ENCODE assay signal across 9 mouse cellular contexts in genomic region chr5:76656212-76656611, GRCm38 (mm10). TPM values are rescaled to one million over a fixed set of nuclear protein-coding genes. Genes with fewer than 3 reads are reported as not detected.
A peak's percentile ranks its signal among the peaks of the same experiment; 100 is the strongest.
DNase-seq lines count a peak whose midpoint lies in the region; ATAC-seq and TF ChIP-seq lines count a peak whose summit lies in the region.
"Had no signal": no experiment of that assay in that cellular context is flagged by ENCODE, and none has a peak within 500 bp of the region (broad histone marks: within the 10 kb centered on the region; RNA-seq: fewer than 3 reads in every experiment).

C530008M17Rik (plus strand) TSS chr5:76656512.

- no peaks in the 10 kb centered on the region for H3K9me3 ChIP-seq in heart, embryonic 12.5 days (replicated peaks)
- no peaks in the 10 kb centered on the region for H3K9me3 ChIP-seq in ES-E14 (ENCODE audit: control insufficient read depth, insufficient read depth, low read depth, low read length)
- H3K9me3 ChIP-seq in forebrain, embryonic 10.5 days = no peaks in the 10 kb centered on the region
- H3K9me3 ChIP-seq in stomach, embryonic 14.5 days (ENCODE audit: control insufficient read depth, low read depth, low read length) = no peaks in the 10 kb centered on the region

- H3K4me1 ChIP-seq in heart, embryonic 12.5 days (replicated peaks) = no peaks in the 10 kb centered on the region; the same call in 1 of the 2 replicates
- no peaks in the 10 kb centered on the region for H3K4me1 ChIP-seq in ES-E14 (ENCODE audit: control insufficient read depth in 2 of 2, insufficient read depth in 2 of 2, low read length in 2 of 2, poor library complexity in 1 of 2)
- peaks cover 37% of the 10 kb centered on the region for H3K4me1 ChIP-seq in forebrain, embryonic 10.5 days
- H3K4me1 ChIP-seq in stomach, embryonic 14.5 days (ENCODE audit: control insufficient read depth, insufficient read depth, low read length) = no peaks in the 10 kb centered on the region

- intact Hi-C loops in left cerebral cortex, postnatal 4 days (cut with DNase I) = loop anchor here (5.0 kb wide), 1 partner anchor 191 kb away; no protein-coding TSS in a partner anchor

- no peak for ATAC-seq in heart, embryonic 12.5 days (ENCODE audit: insufficient number of reproducible peaks, low FRiP score)
- no peak for ATAC-seq in stomach, embryonic 14.5 days (ENCODE audit: insufficient number of reproducible peaks, insufficient read depth, low FRiP score, low read depth)
- ATAC-seq: Patski had no signal

- 86% methylated on average over 2 of the region's 2 CpGs for WGBS in heart, embryonic 12.5 days
- 97% methylated on average over 2 of the region's 2 CpGs for WGBS in forebrain, embryonic 10.5 days
- 86% methylated on average over 2 of the region's 2 CpGs for WGBS in stomach, embryonic 14.5 days

- H3K27ac ChIP-seq in heart, embryonic 12.5 days (ENCODE audit: poor library complexity, severe bottlenecking) = no peak within 1 kb of the TSS
- no peak within 1 kb of the TSS for H3K27ac ChIP-seq in ES-E14 (ENCODE audit: insufficient read depth, low read depth, low read length, poor library complexity, severe bottlenecking)
- peak within 1 kb of the TSS; percentile 99 for H3K27ac ChIP-seq in forebrain, embryonic 10.5 days
- no peak within 1 kb of the TSS for H3K27ac ChIP-seq in stomach, embryonic 14.5 days (ENCODE audit: low read length)

- H3K4me3 ChIP-seq in heart, embryonic 12.5 days = peak within 1 kb of the TSS; percentile 64
- H3K4me3 ChIP-seq in ES-E14 (ENCODE audit: insufficient read depth in 1 of 2, low read depth in 1 of 2, low read length in 2 of 2, poor library complexity in 1 of 2, severe bottlenecking in 1 of 2) = peak within 1 kb of the TSS; percentile 68 to 69
- H3K4me3 ChIP-seq in forebrain, embryonic 10.5 days = peak within 1 kb of the TSS; percentile 89
- peak within 1 kb of the TSS; percentile 80 for H3K4me3 ChIP-seq in stomach, embryonic 14.5 days (ENCODE audit: low read depth, low read length)

- peak within 1 kb of the TSS; percentile 96 for H3K4me2 ChIP-seq in heart, embryonic 12.5 days
- peak within 1 kb of the TSS; percentile 83 for H3K4me2 ChIP-seq in stomach, embryonic 14.5 days (replicated peaks; ENCODE audit: low read depth, low read length)

- DNase-seq in heart, adult 18-20 months = no peak
- no peak for DNase-seq in ES-E14 (ENCODE audit: low read depth, low spot score)
- no peak for DNase-seq in forebrain, embryonic 10.5 days (ENCODE audit: extremely low spot score, low spot score)
- no peak for DNase-seq in left cerebral cortex, postnatal 4 days
- no peak for DNase-seq in cerebellum, postnatal 36 days
- DNase-seq in gastrocnemius, postnatal 25 days = no peak

- H3K9ac ChIP-seq in heart, embryonic 12.5 days = peak within 1 kb of the TSS; percentile 73
- H3K9ac ChIP-seq in ES-E14 (ENCODE audit: insufficient read depth, low read depth, low read length, poor library complexity, severe bottlenecking) = peak within 1 kb of the TSS; percentile 69
- peak within 1 kb of the TSS; percentile 77 for H3K9ac ChIP-seq in stomach, embryonic 14.5 days (replicated peaks; ENCODE audit: low read depth, low read length)

- in situ Hi-C loops in ES-E14 (cut with MboI; ENCODE audit: low sequenced_read_pairs in 2 of 2, unreplicated experiment in 2 of 2) = no loop called here

- 0 out of 2 replicates have a peak, but pooled peaks cover 4% of the 10 kb centered on the region for H3K27me3 ChIP-seq in heart, embryonic 12.5 days (replicated peaks)
- H3K27me3 ChIP-seq in forebrain, embryonic 10.5 days (ENCODE audit: poor library complexity, severe bottlenecking) = peaks cover 16% of the 10 kb centered on the region; the same call in 1 of the 2 replicates
- H3K27me3 ChIP-seq in stomach, embryonic 14.5 days (ENCODE audit: control insufficient read depth, insufficient read depth, low read length) = no peaks in the 10 kb centered on the region

- no peaks in the 10 kb centered on the region for H3K36me3 ChIP-seq in heart, embryonic 12.5 days
- no peaks in the 10 kb centered on the region for H3K36me3 ChIP-seq in ES-E14 (ENCODE audit: control insufficient read depth, insufficient read depth, low read length, poor library complexity, severe bottlenecking)
- H3K36me3 ChIP-seq in forebrain, embryonic 10.5 days (replicated peaks) = peaks cover 17% of the 10 kb centered on the region
- no peaks in the 10 kb centered on the region for H3K36me3 ChIP-seq in stomach, embryonic 14.5 days (ENCODE audit: control insufficient read depth, insufficient read depth, low read length)

TF ChIP-seq in ES-E14, 5 proteins besides CTCF, POLR2A, EP300 and RAD21:
- TF ChIP-seq HCFC1 (IDR thresholded peaks at IDR 0.05; ENCODE audit: borderline replicate concordance, insufficient read depth, low read length) = no peak
- TF ChIP-seq CHD2 (IDR thresholded peaks at IDR 0.05; ENCODE audit: low read depth, low read length) = no peak
- TF ChIP-seq ZNF384 (IDR thresholded peaks at IDR 0.05; ENCODE audit: low read depth, low read length) = no peak
- TF ChIP-seq MAFK (IDR thresholded peaks at IDR 0.05; ENCODE audit: insufficient read depth, low read depth, low read length) = no peak
- TF ChIP-seq ZC3H11A (IDR thresholded peaks at IDR 0.05; ENCODE audit: borderline replicate concordance, low read depth, low read length) = no peak
TF ChIP-seq in ES-E14: peak in this region for 0.

RNA-seq across cellular contexts. Expression of gene C530008M17Rik, which starts in this region (rescaled TPM):
- polyA plus RNA-seq in heart, embryonic 12.5 days (2016; fragmentation: Nextera tagmentation; extraction: Ambion mirVana) = 36.1 and 38.7 TPM in 2 replicates
- total RNA-seq in heart, adult 18-20 months (2021) = 1 to 10 TPM; 1.8 TPM
- total RNA-seq in ES-E14 (2012; rRNA removed) = 1.1 and 1.4 TPM in 2 replicates
- 29.7 and 31.6 TPM in 2 replicates for polyA plus RNA-seq in forebrain, embryonic 10.5 days (2016; fragmentation: Nextera tagmentation; extraction: Ambion mirVana)
- 100 to 1,000 TPM; 282 to 293 TPM for total RNA-seq in left cerebral cortex, postnatal 4 days (2021)
- 16.5 and 21.6 TPM in 2 replicates for polyA plus RNA-seq in stomach, embryonic 14.5 days (2014; fragmentation: Nextera tagmentation; extraction: Ambion mirVana)
- total RNA-seq in gastrocnemius, postnatal 25 days (2021) = 1 to 10 TPM; 1.9 to 3.8 TPM

Comparison
In these comparisons a context has a peak if more than half of its experiments do, and no peak if none do; other contexts are left out.
1. RNA of gene C530008M17Rik (total RNA-seq): 282 to 293 TPM in left cerebral cortex, postnatal 4 days; 1.9 to 3.8 TPM in gastrocnemius, postnatal 25 days, 1.8 TPM in heart, adult 18-20 months and 1.1 to 1.4 TPM in ES-E14; every median in the first group is over 10 times any median in the second.
2. Peak in every context shown above with its lines, with median percentiles within 50 percentile points of each other: H3K4me3 ChIP-seq and H3K9ac ChIP-seq.